Mouse (Mus musculus) cortical plate, adult 2 months (tissue): Measurements from ENCODE around the gene D5Ertd579e.

Experiments used
- CTCF ChIP-seq: fragments of 200-500 bp; IDR thresholded peaks from 2 replicates; pipeline ENCODE4 v1.5.1; 2011; ENCODE audit warnings: mild to moderate bottlenecking, control low read depth, low read length; ENCODE audit not compliant: insufficient read depth; ENCODE audit errors: extremely low read depth
- POLR2A ChIP-seq: fragments of 200-500 bp; IDR thresholded peaks from 2 replicates; pipeline ENCODE4 v1.6.1; 2011; ENCODE audit warnings: mild to moderate bottlenecking, low read length, control low read depth; ENCODE audit not compliant: insufficient read depth; ENCODE audit errors: extremely low read depth

- TF ChIP-seq CTCF: no peak
- no peak for TF ChIP-seq POLR2A
These were observed 5.3 kb upstream of the D5Ertd579e start for GRCm38 (mm10) chr5:36700939-36701620.
